Mouse (Mus musculus): ENCODE data around the gene Snap29. TPM values are rescaled to one million over a fixed set of nuclear protein-coding genes. Genes with fewer than 3 reads are reported as not detected.

The Snap29 gene
- polyA plus RNA-seq, 1 experiment from 2014 or later: 8.7 TPM

Other genes with a start within 250 kb of the Snap29 start
- gene Ube2l3, start 203.3 kb upstream of the Snap29 start, polyA plus RNA-seq (2015; fragmentation: Nextera tagmentation; extraction: Ambion mirVana): 164 and 179 TPM in 2 replicates
- 0.04 and 0.05 TPM in 2 replicates for gene Rimbp3, start 197.4 kb upstream of the Snap29 start, polyA plus RNA-seq (2015; fragmentation: Nextera tagmentation; extraction: Ambion mirVana)
- gene Hic2, start 172.4 kb upstream of the Snap29 start, polyA plus RNA-seq (2015; fragmentation: Nextera tagmentation; extraction: Ambion mirVana): 3.0 and 3.4 TPM in 2 replicates
- gene Tmem191c, start 129.9 kb upstream of the Snap29 start, polyA plus RNA-seq (2015; fragmentation: Nextera tagmentation; extraction: Ambion mirVana): 2.9 and 4.0 TPM in 2 replicates
- 242 and 251 TPM in 2 replicates for gene Serpind1, start 74.6 kb upstream of the Snap29 start, polyA plus RNA-seq (2015; fragmentation: Nextera tagmentation; extraction: Ambion mirVana)
- 13.5 and 15.2 TPM in 2 replicates for gene Pi4ka, start 328 bp downstream of the Snap29 start, polyA plus RNA-seq (2015; fragmentation: Nextera tagmentation; extraction: Ambion mirVana)
- 27.2 and 27.9 TPM in 2 replicates for gene Crkl, start 46.0 kb downstream of the Snap29 start, polyA plus RNA-seq (2015; fragmentation: Nextera tagmentation; extraction: Ambion mirVana)
- gene Aifm3, start 83.6 kb downstream of the Snap29 start, polyA plus RNA-seq (2015; fragmentation: Nextera tagmentation; extraction: Ambion mirVana): 3.8 and 6.3 TPM in 2 replicates
- gene Lztr1, start 102.7 kb downstream of the Snap29 start, polyA plus RNA-seq (2015; fragmentation: Nextera tagmentation; extraction: Ambion mirVana): 25.2 and 25.7 TPM in 2 replicates
- gene Thap7, start 125.2 kb downstream of the Snap29 start, polyA plus RNA-seq (2015; fragmentation: Nextera tagmentation; extraction: Ambion mirVana): 18.9 and 21.1 TPM in 2 replicates
- 0.06 TPM in 1 of 2 replicates, not detected in the other for gene Lrrc74b, start 155.3 kb downstream of the Snap29 start, polyA plus RNA-seq (2015; fragmentation: Nextera tagmentation; extraction: Ambion mirVana)
- gene P2rx6, start 155.9 kb downstream of the Snap29 start, polyA plus RNA-seq (2015; fragmentation: Nextera tagmentation; extraction: Ambion mirVana): 0.07 and 0.09 TPM in 2 replicates
- 2.9 and 3.5 TPM in 2 replicates for gene Slc7a4, start 177.2 kb downstream of the Snap29 start, polyA plus RNA-seq (2015; fragmentation: Nextera tagmentation; extraction: Ambion mirVana)
- 13.6 and 15.1 TPM in 2 replicates for gene Smpd4, start 213.4 kb downstream of the Snap29 start, polyA plus RNA-seq (2015; fragmentation: Nextera tagmentation; extraction: Ambion mirVana)
- 2.2 and 2.5 TPM in 2 replicates for gene Ccdc74a, start 240.5 kb downstream of the Snap29 start, polyA plus RNA-seq (2015; fragmentation: Nextera tagmentation; extraction: Ambion mirVana)

Data from liver, embryonic 16.5 days (tissue).